Mouse (Mus musculus) CH12.LX (cell line): ENCODE measurements around the gene Dpp3. TPM values are rescaled to one million over a fixed set of nuclear protein-coding genes. Genes with fewer than 3 reads are reported as not detected.

ENCODE experiments used
- DNase-seq: peaks from one replicate; pipeline ENCODE4 v3.0.0-alpha.2; 2013; ENCODE audit errors: extremely low read depth
- H3K27ac ChIP-seq: 2 replicates; pipeline ENCODE4 v1.5.1; 2012; ENCODE audit warnings: low read depth, mild to moderate bottlenecking, control low read depth, moderate library complexity; ENCODE audit not compliant: insufficient read depth
- H3K27me3 ChIP-seq: replicated peaks from 2 replicates; pipeline ENCODE3; 2012; ENCODE audit warnings: inconsistent platforms
- H3K36me3 ChIP-seq, 2 experiments: replicated peaks in 1 of 2; 2 replicates each; pipeline versions ENCODE3 to v1.6.1; 2012; ENCODE audit warnings: inconsistent platforms in 1 of 2, low read length in 1 of 2, mild to moderate bottlenecking in 1 of 2, mixed read lengths in 1 of 2, moderate library complexity in 1 of 2; ENCODE audit not compliant: control insufficient read depth in 1 of 2, insufficient read depth in 1 of 2
- H3K4me1 ChIP-seq, 2 experiments: 2 replicates each; pipeline ENCODE4 v1.6.1; 2012; ENCODE audit warnings: inconsistent platforms in 1 of 2, moderate library complexity in 1 of 2; ENCODE audit not compliant: insufficient read depth in 2 of 2, control insufficient read depth in 1 of 2
- H3K4me2 ChIP-seq: 2 replicates; pipeline ENCODE4 v1.6.1; 2012; ENCODE audit warnings: low read depth, mild to moderate bottlenecking, control low read depth; ENCODE audit not compliant: poor library complexity, insufficient read depth, severe bottlenecking
- H3K4me3 ChIP-seq, 3 experiments: fragments of 150-350 bp in 1 of 3; sonication (generic) in 1 of 3; replicated peaks in 1 of 3; 2 replicates each; pipeline versions ENCODE3 to v1.5.1; 2011 to 2012; ENCODE audit warnings: low read depth in 2 of 3, low read length in 2 of 3, mild to moderate bottlenecking in 2 of 3, moderate library complexity in 2 of 3, control low read depth in 1 of 3, improper control_type of control experiment in 1 of 3, inconsistent platforms in 1 of 3, mixed read lengths in 1 of 3; ENCODE audit not compliant: poor library complexity in 1 of 3
- H3K79me2 ChIP-seq: replicated peaks from 2 replicates; pipeline ENCODE4 v1.6.1; 2012; ENCODE audit warnings: mild to moderate bottlenecking, moderate library complexity; ENCODE audit not compliant: control insufficient read depth, poor library complexity, insufficient read depth, severe bottlenecking; ENCODE audit errors: extremely low read depth
- H3K9ac ChIP-seq: 2 replicates; pipeline ENCODE4 v1.6.1; 2012; ENCODE audit warnings: low read depth, mild to moderate bottlenecking, control low read depth, moderate library complexity; ENCODE audit not compliant: insufficient read depth
- H3K9me3 ChIP-seq: replicated peaks from 2 replicates; pipeline ENCODE3; 2012; ENCODE audit warnings: low read length, inconsistent platforms, mixed read lengths
- BHLHE40 ChIP-seq: IDR thresholded peaks from 2 replicates; pipeline ENCODE4 v1.6.1; 2011; ENCODE audit warnings: mild to moderate bottlenecking, low read depth, low read length, improper control_type of control experiment
- EP300 ChIP-seq: IDR thresholded peaks from 2 replicates; pipeline ENCODE4 v1.6.1; 2011; ENCODE audit warnings: low read length, improper control_type of control experiment
- GABPA ChIP-seq: IDR thresholded peaks from 2 replicates; pipeline ENCODE4 v1.6.1; 2012; ENCODE audit warnings: low read depth, low read length, improper control_type of control experiment, inconsistent platforms; ENCODE audit not compliant: insufficient replicate concordance
- IRF4 ChIP-seq: IDR thresholded peaks from 2 replicates; pipeline ENCODE4 v1.6.1; 2014; ENCODE audit warnings: low read depth, mild to moderate bottlenecking, inconsistent platforms, low read length, improper control_type of control experiment
- JUN ChIP-seq: IDR thresholded peaks from 2 replicates; pipeline ENCODE4 v1.6.1; 2011; ENCODE audit warnings: low read depth, mild to moderate bottlenecking, low read length, improper control_type of control experiment, moderate library complexity; ENCODE audit not compliant: insufficient read depth
- MAFK ChIP-seq: IDR thresholded peaks from 2 replicates; pipeline ENCODE4 v1.6.1; 2011; ENCODE audit warnings: low read length, improper control_type of control experiment; ENCODE audit not compliant: insufficient replicate concordance
- MAX ChIP-seq: IDR thresholded peaks from 2 replicates; pipeline ENCODE4 v1.6.1; 2011; ENCODE audit warnings: low read length, improper control_type of control experiment
- MAZ ChIP-seq: IDR thresholded peaks from 2 replicates; pipeline ENCODE4 v1.6.1; 2012; ENCODE audit warnings: low read depth, mild to moderate bottlenecking, inconsistent platforms, low read length, improper control_type of control experiment, moderate library complexity
- MXI1 ChIP-seq: IDR thresholded peaks from 2 replicates; pipeline ENCODE4 v1.6.1; 2011; ENCODE audit warnings: mild to moderate bottlenecking, low read depth, low read length, improper control_type of control experiment
- MYC ChIP-seq: IDR thresholded peaks from 2 replicates; pipeline ENCODE4 v1.6.1; 2011; ENCODE audit warnings: low read depth, mild to moderate bottlenecking, improper control_type of control experiment, low read length
- NELFE ChIP-seq: IDR thresholded peaks from 2 replicates; pipeline ENCODE4 v1.6.1; 2011; ENCODE audit warnings: low read depth, low read length, improper control_type of control experiment
- POLR2A ChIP-seq: IDR thresholded peaks from 2 replicates; pipeline ENCODE4 v1.6.1; 2011; ENCODE audit warnings: low read depth, mild to moderate bottlenecking, improper control_type of control experiment, low read length
- POLR2AphosphoS2 ChIP-seq: IDR thresholded peaks from 2 replicates; pipeline ENCODE4 v1.6.1; 2011; ENCODE audit warnings: low read depth, low read length, improper control_type of control experiment
- RCOR1 ChIP-seq: conservative IDR thresholded peaks from 2 replicates; pipeline ENCODE4 v1.6.1; 2012; ENCODE audit warnings: low read depth, mild to moderate bottlenecking, inconsistent platforms, low read length, improper control_type of control experiment
- SIN3A ChIP-seq: IDR thresholded peaks from 2 replicates; pipeline ENCODE4 v1.6.1; 2012; ENCODE audit warnings: low read length, improper control_type of control experiment, inconsistent platforms
- SMC3 ChIP-seq: IDR thresholded peaks from 2 replicates; pipeline ENCODE4 v1.6.1; 2011; ENCODE audit warnings: low read depth, low read length, improper control_type of control experiment
- TBP ChIP-seq: conservative IDR thresholded peaks from 2 replicates; pipeline ENCODE4 v1.6.1; 2011; ENCODE audit warnings: low read depth, low read length, improper control_type of control experiment
- TCF12 ChIP-seq: IDR thresholded peaks from 2 replicates; pipeline ENCODE4 v1.6.1; 2014; ENCODE audit warnings: low read depth, mild to moderate bottlenecking, inconsistent platforms, low read length, improper control_type of control experiment
- UBTF ChIP-seq: IDR thresholded peaks from 2 replicates; pipeline ENCODE4 v1.6.1; 2012; ENCODE audit warnings: low read depth, mild to moderate bottlenecking, inconsistent platforms, low read length, improper control_type of control experiment, moderate library complexity
- USF2 ChIP-seq: conservative IDR thresholded peaks from 2 replicates; pipeline ENCODE4 v1.6.1; 2011; ENCODE audit warnings: low read depth, low read length, improper control_type of control experiment
- ZNF384 ChIP-seq: IDR thresholded peaks from 2 replicates; pipeline ENCODE4 v1.6.1; 2012; ENCODE audit warnings: low read depth, low read length, improper control_type of control experiment, inconsistent platforms
- dilution Hi-C: fragments of 300-500 bp; cut with MboI; formaldehyde crosslinking; loops from 2 replicates; pipeline ENCODE4 v1.14.3; 2020; ENCODE audit warnings: low sequenced_read_pairs; ENCODE audit not compliant: extremely low pct_unique_long_range_greater_than_20kb, extremely low pct_ligation_motif_present
- in situ Hi-C: fragments of 300-500 bp; cut with MboI; formaldehyde crosslinking; loops from 3 replicates; pipeline ENCODE4 v1.14.3; 2019; ENCODE audit warnings: low sequenced_read_pairs, low pct_ligation_motif_present, low pct_unique_long_range_greater_than_20kb, mixed read lengths
- polyA plus RNA-seq: library from polyadenylated mRNA; unstranded; fragments of >175 nt; gene quantifications from 2 replicates; pipeline ENCODE4 v1.2.1, GENCODE M21; 2012; ENCODE audit warnings: low read depth; ENCODE audit not compliant: insufficient read length
- total RNA-seq, 2 experiments: library from RNA; depleted of rRNA; stranded (reverse); fragments of 300-350 nt in 1 of 2; fragments of >200 nt in 1 of 2; gene quantifications; 2 replicates each; pipeline ENCODE4 v1.2.3; 2012 to 2014

The Dpp3 gene
- total and polyA plus RNA-seq, 3 experiments, result 79.6 to 100.0 (median 89.7) TPM

GRCm38 (mm10) chr19:4883961-4884360, 44.1 kb downstream of the Dpp3 start:
- in situ Hi-C loops, result no loop called here
- no peaks in the 10 kb centered on the region for H3K27me3 ChIP-seq
- dilution Hi-C loops, result no loop called here
- no peak for DNase-seq
- H3K9ac ChIP-seq, result no peak overlapping the region
- peaks cover 18 to 49% of the 10 kb centered on the region in 2 experiments for H3K36me3 ChIP-seq
- no peak overlapping the region for H3K4me3 ChIP-seq
- H3K9me3 ChIP-seq, result no peaks in the 10 kb centered on the region
- H3K27ac ChIP-seq, result no peak overlapping the region
- H3K79me2 ChIP-seq, result no peaks in the 10 kb centered on the region; the same call in 1 of the 2 replicates
- H3K4me2 ChIP-seq, result no peak overlapping the region
- H3K4me1 ChIP-seq, result peaks cover 17 to 32% of the 10 kb centered on the region in 2 experiments
- TF ChIP-seq SMC3, result no peak
- no peak for TF ChIP-seq UBTF
- TF ChIP-seq TBP, result no peak
- no peak for TF ChIP-seq SIN3A
- TF ChIP-seq POLR2AphosphoS2, result no peak
- TF ChIP-seq BHLHE40, result no peak
- TF ChIP-seq MAZ, result no peak
- no peak for TF ChIP-seq USF2
- no peak for TF ChIP-seq EP300
- TF ChIP-seq JUN, result no peak
- TF ChIP-seq TCF12, result no peak
- no peak for TF ChIP-seq MAFK
- TF ChIP-seq GABPA, result no peak
- no peak for TF ChIP-seq NELFE
- TF ChIP-seq ZNF384, result no peak

GRCm38 (mm10) chr19:4879324-4879703, 48.8 kb downstream of the Dpp3 start:
- peaks cover 18 to 41% of the 10 kb centered on the region in 2 experiments for H3K36me3 ChIP-seq
- peaks cover 19 to 40% of the 10 kb centered on the region in 2 experiments for H3K4me1 ChIP-seq
- H3K79me2 ChIP-seq, result no peaks in the 10 kb centered on the region; the same call in 1 of the 2 replicates
- H3K9ac ChIP-seq, result peak overlapping the region; percentile 57
- peak; percentile 14 for DNase-seq
- H3K27ac ChIP-seq, result no peak overlapping the region
- in situ Hi-C loops, result no loop called here
- peak; percentile 72 for TF ChIP-seq MYC
- peak; percentile 59 for TF ChIP-seq MXI1
- peak; percentile 86 for TF ChIP-seq MAX
- no peak for TF ChIP-seq IRF4
- TF ChIP-seq RCOR1, result no peak
- 0 out of 2 replicates have a peak, but pooled peaks have one; percentile 14 for TF ChIP-seq USF2
- TF ChIP-seq POLR2A, result no peak
- TF ChIP-seq, all 38 proteins: peak for 4
- H3K9me3 ChIP-seq, result no peaks in the 10 kb centered on the region
- H3K27me3 ChIP-seq, result peaks cover 26% of the 10 kb centered on the region
- H3K4me2 ChIP-seq, result peak overlapping the region; percentile 53
- dilution Hi-C loops, result no loop called here
- H3K4me3 ChIP-seq, result peak overlapping the region; percentile 84 to 97 (median 84)
